Mouse (Mus musculus) hindbrain, embryonic 14.5 days (tissue): ENCODE data around the gene Itpr1. TPM values are rescaled to one million over a fixed set of nuclear protein-coding genes. Genes with fewer than 3 reads are reported as not detected.

Experiments used
- ATAC-seq: fragments of 200-750 bp; cut with Nextera tagmentation; 2 replicates; pipeline ENCODE4 v1.8.0; 2017; ENCODE audit warnings: moderate number of reproducible peaks, mild to moderate bottlenecking, moderate TSS enrichment, moderate library complexity; ENCODE audit not compliant: low FRiP score
- DNase-seq: peaks from one replicate; pipeline ENCODE4 v3.0.0-alpha.2; 2015; ENCODE audit warnings: low spot score
- H3K27ac ChIP-seq: fragments of 300-500 bp; sonication (generic); 2 replicates; pipeline ENCODE4 v1.5.1; 2014; ENCODE audit warnings: mild to moderate bottlenecking, moderate library complexity
- H3K27me3 ChIP-seq: fragments of 300-500 bp; sonication (generic); 2 replicates; pipeline ENCODE4 v1.6.1; 2014; ENCODE audit warnings: mild to moderate bottlenecking, low read length, mixed read lengths; ENCODE audit not compliant: control insufficient read depth, insufficient read depth
- H3K36me3 ChIP-seq: fragments of 300-500 bp; sonication (generic); replicated peaks from 2 replicates; pipeline ENCODE4 v1.6.1; 2014; ENCODE audit not compliant: control insufficient read depth, insufficient read depth
- H3K4me1 ChIP-seq: fragments of 300-500 bp; sonication (generic); replicated peaks from 2 replicates; pipeline ENCODE4 v1.6.1; 2014; ENCODE audit warnings: antibody characterized with exemption, low read length, mixed read lengths; ENCODE audit not compliant: control insufficient read depth, insufficient read depth
- H3K4me2 ChIP-seq: fragments of 300-500 bp; sonication (generic); replicated peaks from 2 replicates; pipeline ENCODE4 v1.6.1; 2014; ENCODE audit warnings: mild to moderate bottlenecking, moderate library complexity
- H3K4me3 ChIP-seq: fragments of 300-500 bp; sonication (generic); replicated peaks from 2 replicates; pipeline ENCODE4 v1.5.1; 2014; ENCODE audit warnings: mild to moderate bottlenecking, low read length
- H3K9ac ChIP-seq: fragments of 300-500 bp; sonication (generic); 2 replicates; pipeline ENCODE4 v1.6.1; 2014
- H3K9me3 ChIP-seq: fragments of 300-500 bp; sonication (generic); 2 replicates; pipeline ENCODE4 v1.6.1; 2016; ENCODE audit warnings: low read length; ENCODE audit not compliant: control insufficient read depth
- WGBS: fragments of 180-500 bp; shearing (Covaris S2); extraction: QIAGEN DNeasy Blood & Tissue Kit; methylation state at CpG from one replicate; pipeline ENCODE4 v1.1.7; 2014; 5-methylcytosine and 5-hydroxymethylcytosine counted together
- polyA plus RNA-seq: library from polyadenylated mRNA; unstranded; fragments of >200 nt; fragmentation: Nextera tagmentation; extraction: Ambion mirVana; gene quantifications from 2 replicates; pipeline ENCODE4 v1.2.1, GENCODE M21; 2014

Gene Itpr1
- polyA plus RNA-seq, 1 experiment from 2014 or later, result 6.5 TPM

GRCm38 (mm10) chr6:108448016-108448735, 235.3 kb downstream of the Itpr1 start:
- H3K36me3 ChIP-seq, result no peaks in the 10 kb centered on the region
- no peak overlapping the region for H3K4me2 ChIP-seq
- WGBS, result 73% methylated on average over 11 of the region's 11 CpGs
- no peaks in the 10 kb centered on the region for H3K9me3 ChIP-seq
- no peaks in the 10 kb centered on the region for H3K4me1 ChIP-seq
- no peak overlapping the region for H3K27ac ChIP-seq
- no peak for ATAC-seq
- H3K9ac ChIP-seq, result no peak overlapping the region
- DNase-seq, result no peak
- no peak overlapping the region for H3K4me3 ChIP-seq
- no peaks in the 10 kb centered on the region for H3K27me3 ChIP-seq

GRCm38 (mm10) chr6:108448864-108449263, 236.0 kb downstream of the Itpr1 start:
- DNase-seq, result no peak
- no peak for ATAC-seq
- WGBS, result 29% methylated on average over 2 of the region's 2 CpGs

GRCm38 (mm10) chr6:108451536-108451935, 238.6 kb downstream of the Itpr1 start:
- ATAC-seq (no peak), DNase-seq (no peak)
- no peak overlapping the region for H3K27ac ChIP-seq
- H3K4me2 ChIP-seq, result no peak overlapping the region
- no peak overlapping the region for H3K9ac ChIP-seq
- no peak overlapping the region for H3K4me3 ChIP-seq
- H3K36me3 ChIP-seq, result no peaks in the 10 kb centered on the region
- H3K27me3 ChIP-seq, result no peaks in the 10 kb centered on the region
- no peaks in the 10 kb centered on the region for H3K9me3 ChIP-seq
- WGBS, result 94% methylated on average over 2 of the region's 2 CpGs
- peaks cover 6% of the 10 kb centered on the region for H3K4me1 ChIP-seq

More at GRCm38 (mm10) chr6:108448864-108449263, 236.0 kb downstream of the Itpr1 start:
- no peaks in the 10 kb centered on the region for H3K4me1 ChIP-seq
- H3K4me2 ChIP-seq, result no peak overlapping the region
- no peak overlapping the region for H3K4me3 ChIP-seq
- no peak overlapping the region for H3K9ac ChIP-seq
- no peak overlapping the region for H3K27ac ChIP-seq
- no peaks in the 10 kb centered on the region for H3K27me3 ChIP-seq
- no peaks in the 10 kb centered on the region for H3K9me3 ChIP-seq
- no peaks in the 10 kb centered on the region for H3K36me3 ChIP-seq

GRCm38 (mm10) chr6:108453618-108454017, 240.7 kb downstream of the Itpr1 start:
- peaks cover 12% of the 10 kb centered on the region for H3K4me1 ChIP-seq
- no peaks in the 10 kb centered on the region for H3K36me3 ChIP-seq
- no peak overlapping the region for H3K4me2 ChIP-seq
- ATAC-seq, result no peak
- no peak overlapping the region for H3K9ac ChIP-seq
- H3K27ac ChIP-seq, result no peak overlapping the region
- WGBS, result 88% methylated on average over 5 of the region's 5 CpGs
- H3K27me3 ChIP-seq, result no peaks in the 10 kb centered on the region
- H3K4me3 ChIP-seq, result no peak overlapping the region
- DNase-seq, result no peak
- no peaks in the 10 kb centered on the region for H3K9me3 ChIP-seq

- Histone ChIP-seq H3K27ac (no peak overlapping the region), H3K4me2 (no peak overlapping the region), H3K4me3 (no peak overlapping the region), H3K27me3 (no peaks in the 10 kb centered on the region), H3K36me3 (no peaks in the 10 kb centered on the region), H3K9ac (no peak overlapping the region), H3K9me3 (no peaks in the 10 kb centered on the region), H3K4me1 (peaks cover 12% of the 10 kb centered on the region)
- DNase-seq (no peak), ATAC-seq (no peak)
- WGBS, result 71% methylated on average over 16 of the region's 16 CpGs
Measured at GRCm38 (mm10) chr6:108454061-108454891, 241.4 kb downstream of the Itpr1 start.

GRCm38 (mm10) chr6:108454979-108455836, 242.3 kb downstream of the Itpr1 start:
- H3K9me3 ChIP-seq, result no peaks in the 10 kb centered on the region
- H3K4me2 ChIP-seq, result no peak overlapping the region
- H3K27ac ChIP-seq, result no peak overlapping the region
- no peaks in the 10 kb centered on the region for H3K27me3 ChIP-seq
- no peak overlapping the region for H3K4me3 ChIP-seq
- WGBS, result 88% methylated on average over 7 of the region's 7 CpGs
- ATAC-seq (no peak), DNase-seq (no peak)
- no peaks in the 10 kb centered on the region for H3K36me3 ChIP-seq
- peaks cover 12% of the 10 kb centered on the region for H3K4me1 ChIP-seq
- H3K9ac ChIP-seq, result no peak overlapping the region

GRCm38 (mm10) chr6:108456231-108457062, 243.6 kb downstream of the Itpr1 start:
- H3K9me3 ChIP-seq, result no peaks in the 10 kb centered on the region
- no peak overlapping the region; the same call in 1 of the 2 replicates for H3K27ac ChIP-seq
- 8% methylated on average over 18 of the region's 18 CpGs for WGBS
- peak; percentile 55 for DNase-seq
- no peaks in the 10 kb centered on the region for H3K27me3 ChIP-seq
- peaks cover 12% of the 10 kb centered on the region for H3K4me1 ChIP-seq
- peak overlapping the region; percentile 50 for H3K4me2 ChIP-seq
- H3K36me3 ChIP-seq, result no peaks in the 10 kb centered on the region
- H3K9ac ChIP-seq, result peak overlapping the region; percentile 44
- peak overlapping the region; percentile 4 for H3K4me3 ChIP-seq
- ATAC-seq, result peak; percentile 46; the same call in 1 of the 2 replicates

- 14% methylated on average over 5 of the region's 5 CpGs for WGBS
- DNase-seq (no peak), ATAC-seq (peak; percentile 74; the same call in 1 of the 2 replicates)
Measured at GRCm38 (mm10) chr6:108457063-108457405, 244.1 kb downstream of the Itpr1 start.

More at GRCm38 (mm10) chr6:108457063-108457405, 244.1 kb downstream of the Itpr1 start:
- Histone ChIP-seq H3K4me1 (peaks cover 12% of the 10 kb centered on the region), H3K4me3 (no peak overlapping the region), H3K27me3 (no peaks in the 10 kb centered on the region), H3K9ac (peak overlapping the region; percentile 44; the same call in 1 of the 2 replicates), H3K36me3 (no peaks in the 10 kb centered on the region), H3K9me3 (no peaks in the 10 kb centered on the region), H3K27ac (0 out of 2 replicates have a peak overlapping the region, but pooled peaks have one; percentile 38), H3K4me2 (peak overlapping the region; percentile 50)
